Mouse (Mus musculus) layer of hippocampus, postnatal 25 days (tissue): ENCODE data around the gene Aldh1a1. TPM values are rescaled to one million over a fixed set of nuclear protein-coding genes. Genes with fewer than 3 reads are reported as not detected.
"Not testable (repeated sequence)": the region's sequence is repeated elsewhere in the genome, so short reads cannot be mapped to it uniquely, and the experiment has no call there.

ENCODE experiments used
- DNase-seq, 2 experiments: peaks; one replicate each; pipeline ENCODE4 v3.0.0; 2022; ENCODE audit warnings: mixed read lengths in 2 of 2, low spot score in 1 of 2; ENCODE audit errors: extremely low spot score in 1 of 2
- total RNA-seq, 2 experiments: library from RNA; stranded (reverse); gene quantifications; 2 replicates each; pipeline ENCODE4 v1.2.3; 2021

The Aldh1a1 gene
- total RNA-seq, 2 experiments from 2014 or later: 69.3 to 69.5 TPM

DNA sequence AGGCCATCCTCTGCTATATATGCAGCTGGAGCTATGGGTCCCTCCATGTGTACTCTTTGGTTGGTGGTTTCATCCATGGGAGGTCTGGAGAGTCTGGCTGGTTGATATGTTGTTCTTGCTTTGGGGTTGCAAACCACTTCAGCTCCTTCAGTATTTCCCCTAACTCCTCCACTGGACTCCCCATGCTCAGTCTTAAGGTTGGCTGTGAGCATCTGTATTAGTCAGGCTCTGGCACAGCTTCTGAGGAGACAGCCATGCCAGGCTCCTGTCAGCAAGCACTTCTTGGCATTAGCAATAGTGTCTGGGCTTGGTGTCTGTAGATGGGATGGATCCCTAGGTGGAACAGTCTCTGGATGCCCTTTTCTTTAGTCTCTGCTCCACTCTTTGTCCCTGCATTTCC, 155.0 kb downstream of the Aldh1a1 start:
- DNase-seq: not testable (repeated sequence)

DNA sequence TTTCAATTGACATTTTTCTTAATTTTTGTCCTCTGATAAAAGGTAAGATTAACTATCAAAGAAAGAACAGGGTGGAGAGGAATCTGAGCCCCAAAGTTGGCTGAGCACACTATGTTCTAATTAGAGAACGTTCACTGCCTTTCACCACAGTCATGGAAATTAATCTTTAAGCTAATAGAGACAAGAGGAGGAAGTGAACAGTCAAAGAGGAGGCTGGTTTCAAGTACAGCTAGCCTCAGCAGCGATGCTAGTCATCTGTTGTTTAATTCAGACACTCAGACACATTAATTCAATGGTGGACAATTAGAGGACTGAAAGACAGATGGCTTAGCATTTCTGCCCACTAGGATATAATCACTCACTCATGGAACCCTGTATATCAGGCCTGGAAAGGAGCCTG, 157.5 kb downstream of the Aldh1a1 start:
- DNase-seq: no peak

DNA sequence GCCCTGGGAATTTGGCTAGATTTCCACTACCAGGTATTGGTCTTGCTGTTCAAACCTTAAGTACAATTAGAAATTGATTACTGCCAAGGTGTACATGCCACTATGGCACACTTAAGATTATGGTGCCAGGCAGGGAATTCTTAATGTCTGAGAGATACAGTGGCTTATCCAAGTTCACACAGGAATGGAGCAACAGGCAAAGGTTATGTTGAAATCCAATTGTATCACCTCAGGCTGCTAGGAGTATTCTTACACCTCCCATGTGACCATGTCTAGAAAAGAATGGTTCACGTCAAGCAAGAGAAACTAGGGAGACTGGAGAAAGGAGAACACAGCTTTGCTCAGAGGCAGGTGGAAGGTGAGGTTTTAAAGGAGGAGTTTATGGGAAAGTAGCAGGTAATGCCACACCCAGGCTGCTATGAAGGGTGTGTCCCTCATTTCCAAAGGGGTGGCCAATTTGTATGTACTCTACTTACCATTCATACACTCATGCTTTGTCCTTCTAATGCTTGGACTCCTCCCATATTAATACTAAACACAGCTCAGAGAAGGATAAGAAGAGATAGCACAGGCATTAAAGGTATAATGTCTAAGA, 160.7 kb downstream of the Aldh1a1 start:
- DNase-seq: no peak

DNA sequence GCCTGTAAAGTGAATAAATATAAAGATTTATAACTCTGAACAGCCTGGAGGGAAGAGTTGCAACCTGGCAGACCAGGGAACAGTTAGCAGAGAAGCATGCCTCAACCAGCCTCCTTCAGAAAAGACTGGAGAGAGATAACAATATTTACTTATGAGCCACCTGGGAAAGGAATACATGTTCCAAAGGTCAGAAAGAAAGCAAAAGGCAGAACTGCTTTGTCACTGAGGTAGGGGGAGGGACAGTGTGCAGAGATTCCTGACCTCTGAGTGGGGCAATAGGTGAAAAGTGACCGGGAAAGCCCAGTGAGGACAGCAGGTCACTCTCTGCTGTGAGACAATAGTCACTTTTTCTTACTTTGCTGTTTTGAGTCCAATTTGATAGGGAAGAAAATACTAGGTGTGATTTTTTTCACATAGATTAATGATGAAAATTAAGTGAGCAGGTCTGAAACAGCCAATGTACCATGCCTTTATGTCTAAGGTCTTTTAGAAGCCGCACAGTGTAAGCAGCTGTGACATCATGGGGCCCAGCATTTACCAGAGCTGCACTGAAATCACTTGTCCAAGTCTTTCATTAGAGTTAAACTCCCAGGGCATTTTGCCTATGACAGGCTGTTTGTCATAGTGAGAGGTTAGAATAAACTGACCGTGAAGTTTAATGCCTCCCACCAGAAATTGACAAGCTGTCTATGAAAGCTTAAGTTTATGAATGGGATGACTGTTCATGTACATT, 161.8 kb downstream of the Aldh1a1 start:
- DNase-seq: no peak

DNA sequence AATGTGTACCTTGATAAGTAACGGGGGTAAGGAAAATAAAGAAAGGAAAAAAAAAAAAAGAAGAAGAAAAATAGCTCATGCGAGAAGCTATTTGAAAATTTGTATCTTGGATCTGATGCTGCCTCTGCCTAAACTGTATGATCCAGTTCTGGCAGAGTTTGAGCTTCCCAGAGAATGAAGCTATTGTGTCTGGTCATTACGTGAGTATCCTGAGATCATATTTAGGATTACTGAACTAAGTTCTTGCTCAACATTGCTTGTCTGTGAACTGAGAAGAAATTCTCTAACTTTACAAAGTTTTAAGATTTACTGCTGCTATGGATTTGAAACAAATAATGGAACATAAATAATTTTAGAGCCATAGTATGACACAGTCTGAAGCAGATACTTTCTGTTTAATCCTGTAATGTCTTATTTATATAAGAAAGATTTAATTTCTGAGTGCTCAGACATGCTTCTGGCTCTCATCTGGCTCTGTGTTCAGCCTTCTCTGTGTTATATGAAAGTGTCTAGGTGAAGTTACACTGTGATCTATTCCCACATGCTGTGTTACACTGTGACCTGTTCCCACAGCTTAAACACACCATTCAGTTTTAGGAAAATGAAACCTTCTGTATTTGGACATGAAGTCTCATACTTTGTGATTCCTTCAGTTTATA, 185.3 kb downstream of the Aldh1a1 start:
- no peak for DNase-seq

Other genes with a start within 250 kb of the Aldh1a1 start
- 1 to 10 TPM in 1 of 2 experiments, under 1 TPM in 1; 0.64 to 1.1 TPM for gene Anxa1, start 101.8 kb upstream of the Aldh1a1 start, total RNA-seq
- under 1 TPM in 1 of 2 experiments, not detected in 1; 0.30 TPM for gene Aldh1a7, start 234.8 kb downstream of the Aldh1a1 start, total RNA-seq